Mouse (Mus musculus) forebrain, embryonic 10.5 days (tissue): ENCODE data around the gene Herpud1. TPM values are rescaled to one million over a fixed set of nuclear protein-coding genes. Genes with fewer than 3 reads are reported as not detected.
A peak's percentile ranks its signal among the peaks of the same experiment; 100 is the strongest.

Experiments used
- DNase-seq: peaks from one replicate; pipeline ENCODE4 v3.0.0-alpha.2; 2017; ENCODE audit warnings: low spot score; ENCODE audit errors: extremely low spot score
- H3K27ac ChIP-seq: fragments of 300-500 bp; sonication (generic); 2 replicates; pipeline ENCODE4 v1.5.1; 2016; ENCODE audit warnings: mild to moderate bottlenecking
- H3K27me3 ChIP-seq: fragments of 300-500 bp; sonication (generic); 2 replicates; pipeline ENCODE4 v1.6.1; 2016; ENCODE audit warnings: mild to moderate bottlenecking; ENCODE audit not compliant: poor library complexity, severe bottlenecking
- H3K36me3 ChIP-seq: fragments of 300-500 bp; sonication (generic); replicated peaks from 2 replicates; pipeline ENCODE4 v1.6.1; 2016; ENCODE audit warnings: mild to moderate bottlenecking, moderate library complexity
- H3K4me1 ChIP-seq: fragments of 300-500 bp; sonication (generic); 2 replicates; pipeline ENCODE4 v1.6.1; 2016
- H3K4me3 ChIP-seq: fragments of 300-500 bp; sonication (generic); 2 replicates; pipeline ENCODE4 v1.5.1; 2016; ENCODE audit warnings: mild to moderate bottlenecking, moderate library complexity
- H3K9me3 ChIP-seq: fragments of 300-500 bp; sonication (generic); 2 replicates; pipeline ENCODE4 v1.6.1; 2016; ENCODE audit warnings: mild to moderate bottlenecking, moderate library complexity
- WGBS: fragments of 180-500 bp; shearing (Covaris S2); methylation state at CpG from one replicate; pipeline ENCODE4 v1.1.7; 2016; 5-methylcytosine and 5-hydroxymethylcytosine counted together
- polyA plus RNA-seq: library from polyadenylated mRNA; unstranded; fragments of >200 nt; fragmentation: Nextera tagmentation; extraction: Ambion mirVana; gene quantifications from 2 replicates; pipeline ENCODE4 v1.2.1, GENCODE M21; 2016

Herpud1 gene
- 44.9 and 53.0 TPM in 2 replicates for polyA plus RNA-seq

GRCm38 (mm10) chr8:94386214-94387026 is at the start of gene Herpud1:
Gene Herpud1, plus strand, starts transcription at chr8:94386438.
- H3K27ac ChIP-seq, result peak within 1 kb of the TSS; percentile 94
- H3K4me1 ChIP-seq, result peaks cover 26% of the 10 kb centered on the region
- under 1% methylated on average over 65 of the region's 65 CpGs for WGBS
- no peaks in the 10 kb centered on the region for H3K9me3 ChIP-seq
- H3K27me3 ChIP-seq, result peaks cover 3% of the 10 kb centered on the region; the same call in 1 of the 2 replicates
- peak within 1 kb of the TSS; percentile 91 for H3K4me3 ChIP-seq
- peak; percentile 97 for DNase-seq
- peaks cover 23% of the 10 kb centered on the region for H3K36me3 ChIP-seq

GRCm38 (mm10) chr8:94337559-94337958 is 48.7 kb upstream of the Herpud1 start:
- H3K27ac ChIP-seq, result no peak overlapping the region
- WGBS, result 86% methylated on average over 8 of the region's 8 CpGs
- H3K9me3 ChIP-seq, result no peaks in the 10 kb centered on the region
- H3K4me1 ChIP-seq, result no peaks in the 10 kb centered on the region
- H3K4me3 ChIP-seq, result no peak overlapping the region
- no peaks in the 10 kb centered on the region for H3K27me3 ChIP-seq
- H3K36me3 ChIP-seq, result no peaks in the 10 kb centered on the region
- DNase-seq, result no peak

- DNase-seq, result no peak
- Histone ChIP-seq H3K36me3 (no peaks in the 10 kb centered on the region), H3K27me3 (no peaks in the 10 kb centered on the region), H3K4me1 (no peaks in the 10 kb centered on the region), H3K4me3 (no peak overlapping the region), H3K9me3 (no peaks in the 10 kb centered on the region), H3K27ac (no peak overlapping the region)
- 88% methylated on average over 7 of the region's 7 CpGs for WGBS
Observed at GRCm38 (mm10) chr8:94340796-94341195, 45.4 kb upstream of the Herpud1 start.

GRCm38 (mm10) chr8:94342691-94343090 is 43.5 kb upstream of the Herpud1 start:
- WGBS, result 91% methylated on average over 10 of the region's 10 CpGs
- Histone ChIP-seq H3K4me1 (no peaks in the 10 kb centered on the region), H3K9me3 (no peaks in the 10 kb centered on the region), H3K4me3 (no peak overlapping the region), H3K27ac (no peak overlapping the region), H3K36me3 (no peaks in the 10 kb centered on the region), H3K27me3 (no peaks in the 10 kb centered on the region)
- DNase-seq, result no peak

- Histone ChIP-seq H3K27ac (no peak overlapping the region), H3K4me3 (no peak overlapping the region), H3K36me3 (no peaks in the 10 kb centered on the region), H3K4me1 (no peaks in the 10 kb centered on the region), H3K9me3 (no peaks in the 10 kb centered on the region), H3K27me3 (no peaks in the 10 kb centered on the region)
- peak; percentile 59 for DNase-seq
- 18% methylated on average over 6 of the region's 6 CpGs for WGBS
Observed at GRCm38 (mm10) chr8:94343290-94343689, 42.9 kb upstream of the Herpud1 start.

GRCm38 (mm10) chr8:94343778-94344320 is 42.4 kb upstream of the Herpud1 start:
- Histone ChIP-seq H3K9me3 (no peaks in the 10 kb centered on the region), H3K27ac (no peak overlapping the region), H3K4me3 (no peak overlapping the region), H3K36me3 (no peaks in the 10 kb centered on the region), H3K27me3 (no peaks in the 10 kb centered on the region), H3K4me1 (no peaks in the 10 kb centered on the region)
- 86% methylated on average over 11 of the region's 11 CpGs for WGBS
- no peak for DNase-seq

GRCm38 (mm10) chr8:94345657-94346056 is 40.6 kb upstream of the Herpud1 start:
- Histone ChIP-seq H3K27me3 (no peaks in the 10 kb centered on the region), H3K9me3 (no peaks in the 10 kb centered on the region), H3K27ac (no peak overlapping the region), H3K4me1 (no peaks in the 10 kb centered on the region), H3K4me3 (no peak overlapping the region), H3K36me3 (no peaks in the 10 kb centered on the region)
- 91% methylated on average over 4 of the region's 4 CpGs for WGBS
- no peak for DNase-seq

GRCm38 (mm10) chr8:94346264-94346663 is 40.0 kb upstream of the Herpud1 start:
- Histone ChIP-seq H3K9me3 (no peaks in the 10 kb centered on the region), H3K4me1 (no peaks in the 10 kb centered on the region), H3K27ac (no peak overlapping the region), H3K27me3 (no peaks in the 10 kb centered on the region), H3K4me3 (no peak overlapping the region), H3K36me3 (no peaks in the 10 kb centered on the region)
- 91% methylated on average over 13 of the region's 13 CpGs for WGBS
- DNase-seq, result no peak

GRCm38 (mm10) chr8:94348425-94348824 is 37.8 kb upstream of the Herpud1 start:
- Histone ChIP-seq H3K9me3 (no peaks in the 10 kb centered on the region), H3K4me1 (no peaks in the 10 kb centered on the region), H3K4me3 (no peak overlapping the region), H3K36me3 (no peaks in the 10 kb centered on the region), H3K27me3 (no peaks in the 10 kb centered on the region), H3K27ac (no peak overlapping the region)
- no peak for DNase-seq
- 85% methylated on average over 9 of the region's 9 CpGs for WGBS

- Histone ChIP-seq H3K27me3 (no peaks in the 10 kb centered on the region), H3K27ac (no peak overlapping the region), H3K4me3 (no peak overlapping the region), H3K36me3 (no peaks in the 10 kb centered on the region), H3K9me3 (no peaks in the 10 kb centered on the region), H3K4me1 (no peaks in the 10 kb centered on the region)
- WGBS, result 86% methylated on average over 7 of the region's 7 CpGs
- DNase-seq, result no peak
Observed at GRCm38 (mm10) chr8:94354069-94354531, 32.1 kb upstream of the Herpud1 start.

- 88% methylated on average over 4 of the region's 4 CpGs for WGBS
- Histone ChIP-seq H3K4me3 (no peak overlapping the region), H3K27me3 (no peaks in the 10 kb centered on the region), H3K27ac (no peak overlapping the region), H3K4me1 (no peaks in the 10 kb centered on the region), H3K36me3 (no peaks in the 10 kb centered on the region), H3K9me3 (no peaks in the 10 kb centered on the region)
- no peak for DNase-seq
Observed at GRCm38 (mm10) chr8:94354571-94354970, 31.7 kb upstream of the Herpud1 start.

- WGBS, result 89% methylated on average over 6 of the region's 6 CpGs
- Histone ChIP-seq H3K27ac (no peak overlapping the region), H3K4me3 (no peak overlapping the region), H3K4me1 (no peaks in the 10 kb centered on the region), H3K36me3 (no peaks in the 10 kb centered on the region), H3K27me3 (no peaks in the 10 kb centered on the region), H3K9me3 (no peaks in the 10 kb centered on the region)
- DNase-seq, result no peak
Observed at GRCm38 (mm10) chr8:94357220-94357619, 29.0 kb upstream of the Herpud1 start.

- Histone ChIP-seq H3K4me3 (no peak overlapping the region), H3K36me3 (no peaks in the 10 kb centered on the region), H3K9me3 (no peaks in the 10 kb centered on the region), H3K4me1 (0 out of 2 replicates have a peak, but pooled peaks cover 3% of the 10 kb centered on the region), H3K27me3 (no peaks in the 10 kb centered on the region), H3K27ac (no peak overlapping the region)
- no peak for DNase-seq
- WGBS, result 85% methylated on average over 5 of the region's 5 CpGs
Observed at GRCm38 (mm10) chr8:94358541-94358940, 27.7 kb upstream of the Herpud1 start.
